Mouse (Mus musculus): ENCODE measurements at regions not wholly inside any gene's neighbourhood (a gene's known extent, or its start where the extent isn't known, plus 50 kb on each side); places are given as distances from the start of the nearest gene placed in this dataset.

GRCm38 (mm10) chr3:147096179-147096578, 244.0 kb downstream of the Ttll7 start:
- no peak for DNase-seq (ENCODE audit: extremely low read depth, low read depth)

- DNase-seq (ENCODE audit: extremely low read depth, low read depth) = no peak
Observed at GRCm38 (mm10) chr3:147098065-147098580, 246.0 kb downstream of the Ttll7 start.

- DNase-seq (ENCODE audit: extremely low read depth, low read depth) = no peak
Observed at GRCm38 (mm10) chr3:147098611-147099010, 246.4 kb downstream of the Ttll7 start.

GRCm38 (mm10) chr3:147099143-147099713, 247.1 kb downstream of the Ttll7 start:
- DNase-seq (ENCODE audit: extremely low read depth, low read depth) = no peak

GRCm38 (mm10) chr3:147101053-147101764, 249.0 kb downstream of the Ttll7 start:
- no peak for DNase-seq (ENCODE audit: extremely low read depth, low read depth)

GRCm38 (mm10) chr3:147101765-147102113, 249.6 kb downstream of the Ttll7 start:
- no peak for DNase-seq (ENCODE audit: extremely low read depth, low read depth)

- no peak for DNase-seq (ENCODE audit: extremely low read depth, low read depth)
Observed at GRCm38 (mm10) chr3:147103428-147103827, 251.3 kb downstream of the Ttll7 start.

GRCm38 (mm10) chr3:147117609-147118008, 265.4 kb downstream of the Ttll7 start:
- no peak for DNase-seq (ENCODE audit: extremely low read depth, low read depth)

GRCm38 (mm10) chr3:147118092-147118491, 265.9 kb downstream of the Ttll7 start:
- no peak for DNase-seq (ENCODE audit: extremely low read depth, low read depth)

- DNase-seq (ENCODE audit: extremely low read depth, low read depth) = no peak
Observed at GRCm38 (mm10) chr3:147118622-147119021, 266.5 kb downstream of the Ttll7 start.

- DNase-seq (ENCODE audit: extremely low read depth, low read depth) = no peak
Observed at GRCm38 (mm10) chr3:147121826-147122225, 269.7 kb downstream of the Ttll7 start.

GRCm38 (mm10) chr3:147127740-147128139, 275.6 kb downstream of the Ttll7 start:
- no peak for DNase-seq (ENCODE audit: extremely low read depth, low read depth)

GRCm38 (mm10) chr3:147132830-147133229, 280.7 kb downstream of the Ttll7 start:
- no peak for DNase-seq (ENCODE audit: extremely low read depth, low read depth)

- DNase-seq (ENCODE audit: extremely low read depth, low read depth) = no peak
Observed at GRCm38 (mm10) chr3:147133408-147133807, 281.2 kb downstream of the Ttll7 start.

GRCm38 (mm10) chr3:147140414-147140813, 288.2 kb downstream of the Ttll7 start:
- no peak for DNase-seq (ENCODE audit: extremely low read depth, low read depth)

- DNase-seq (ENCODE audit: extremely low read depth, low read depth) = no peak
Observed at GRCm38 (mm10) chr3:147153456-147153855, 301.3 kb downstream of the Ttll7 start.

- no peak for DNase-seq (ENCODE audit: extremely low read depth, low read depth)
Observed at GRCm38 (mm10) chr3:147153998-147154397, 301.8 kb downstream of the Ttll7 start.

- DNase-seq (ENCODE audit: extremely low read depth, low read depth) = no peak
Observed at GRCm38 (mm10) chr3:147163126-147163525, 311.0 kb downstream of the Ttll7 start.

GRCm38 (mm10) chr3:147163540-147163939, 311.4 kb downstream of the Ttll7 start:
- no peak for DNase-seq (ENCODE audit: extremely low read depth, low read depth)

GRCm38 (mm10) chr3:147164931-147165330, 312.8 kb downstream of the Ttll7 start:
- DNase-seq (ENCODE audit: extremely low read depth, low read depth) = no peak

GRCm38 (mm10) chr3:147166555-147166954, 314.4 kb downstream of the Ttll7 start:
- DNase-seq (ENCODE audit: extremely low read depth, low read depth) = no peak

GRCm38 (mm10) chr3:147169215-147169614, 317.0 kb downstream of the Ttll7 start:
- no peak for DNase-seq (ENCODE audit: extremely low read depth, low read depth)

- no peak for DNase-seq (ENCODE audit: extremely low read depth, low read depth)
Observed at GRCm38 (mm10) chr3:147170106-147170505, 317.9 kb downstream of the Ttll7 start.
